Comparison of ENCODE assay signal across 44 mouse cellular contexts in genomic region chr6:89662521-89662920, GRCm38 (mm10). TPM values are rescaled to one million over a fixed set of nuclear protein-coding genes. Genes with fewer than 3 reads are reported as not detected.
"Had no signal": no experiment of that assay in that cellular context is flagged by ENCODE, and none has a peak within 500 bp of the region (broad histone marks: within the 10 kb centered on the region; RNA-seq: fewer than 3 reads in every experiment).

No protein-coding gene starts in this region.

- H3K36me3 ChIP-seq: forebrain, embryonic 15.5 days had no signal

- H3K4me2 ChIP-seq: forebrain, embryonic 15.5 days; heart, embryonic 13.5 days; heart, embryonic 15.5 days; hindbrain, embryonic 13.5 days; hindbrain, embryonic 15.5 days; kidney, embryonic 15.5 days; limb, embryonic 13.5 days; limb, embryonic 15.5 days had no signal

- H3K9ac ChIP-seq: forebrain, embryonic 15.5 days; forebrain, postnatal 0 days; heart, embryonic 13.5 days; heart, embryonic 15.5 days; hindbrain, embryonic 13.5 days; hindbrain, embryonic 15.5 days; kidney, embryonic 15.5 days; limb, embryonic 13.5 days; limb, embryonic 15.5 days had no signal

- H3K27me3 ChIP-seq: forebrain, embryonic 15.5 days; heart, embryonic 13.5 days; heart, embryonic 15.5 days; hindbrain, embryonic 13.5 days; hindbrain, embryonic 15.5 days; kidney, embryonic 15.5 days; limb, embryonic 13.5 days; limb, embryonic 15.5 days had no signal

- ATAC-seq: forebrain, embryonic 15.5 days; forebrain, postnatal 0 days; hindbrain, postnatal 0 days; intestine, embryonic 16.5 days had no signal

- H3K27ac ChIP-seq: forebrain, embryonic 15.5 days; heart, embryonic 10.5 days; heart, embryonic 13.5 days; heart, embryonic 15.5 days; hindbrain, embryonic 13.5 days; hindbrain, embryonic 15.5 days; hindbrain, postnatal 0 days; kidney, embryonic 15.5 days; kidney, postnatal 0 days; limb, embryonic 13.5 days; limb, embryonic 15.5 days had no signal

- H3K4me1 ChIP-seq: forebrain, embryonic 15.5 days; hindbrain, embryonic 13.5 days; hindbrain, embryonic 15.5 days; kidney, embryonic 15.5 days; limb, embryonic 13.5 days; limb, embryonic 15.5 days had no signal

- DNase-seq: forebrain, postnatal 0 days; gastrocnemius, postnatal 14 days; gastrocnemius, postnatal 36 days; heart, adult 18-20 months; heart, postnatal 14 days; kidney, adult 11 months; kidney, adult 2 months; kidney, adult 9 months; kidney, postnatal 14 days; kidney, postnatal 36 days; layer of hippocampus, adult 9-11 months; layer of hippocampus, postnatal 36 days; left cerebral cortex, postnatal 4 days had no signal

- H3K4me3 ChIP-seq: forebrain, embryonic 15.5 days; heart, embryonic 10.5 days; heart, embryonic 13.5 days; heart, embryonic 15.5 days; hindbrain, embryonic 13.5 days; hindbrain, embryonic 15.5 days; kidney, embryonic 15.5 days; limb, embryonic 13.5 days; limb, embryonic 15.5 days had no signal

- H3K9me3 ChIP-seq: forebrain, embryonic 15.5 days; heart, embryonic 10.5 days; heart, embryonic 13.5 days; heart, embryonic 15.5 days; hindbrain, embryonic 13.5 days; hindbrain, embryonic 15.5 days; kidney, embryonic 15.5 days; limb, embryonic 13.5 days; limb, embryonic 15.5 days had no signal

RNA-seq across cellular contexts. Expression of gene Vmn1r40, which starts 44.8 kb away (rescaled TPM):
- total RNA-seq: forebrain, postnatal 0 days; gastrocnemius, adult 18-20 months; gastrocnemius, adult 8-10 months; gastrocnemius, postnatal 14 days; gastrocnemius, postnatal 36 days; heart, adult 18-20 months; heart, adult 8-10 months; heart, postnatal 14 days; hematopoietic stem cell, adult 5-6 weeks; hindbrain, postnatal 0 days; layer of hippocampus, adult 18-20 months; layer of hippocampus, adult 8-10 months; layer of hippocampus, postnatal 14 days; layer of hippocampus, postnatal 36 days; left cerebral cortex, adult 18-20 months; left cerebral cortex, adult 8-10 months; left cerebral cortex, postnatal 10 days; left cerebral cortex, postnatal 25 days; left cerebral cortex, postnatal 4 days; liver, adult 2 months had no signal
- polyA plus RNA-seq: forebrain, embryonic 15.5 days; forebrain, postnatal 0 days; frontal cortex, adult 2 months; gonadal fat pad, adult 2 months; heart, embryonic 10.5 days; heart, embryonic 13.5 days; heart, embryonic 15.5 days; heart, postnatal 0 days; hindbrain, embryonic 11.5 days; hindbrain, embryonic 13.5 days; hindbrain, embryonic 15.5 days; hindbrain, postnatal 0 days; intestine, embryonic 14.5 days; intestine, embryonic 16.5 days; kidney, adult 2 months; kidney, embryonic 15.5 days; kidney, postnatal 0 days; large intestine, adult 2 months; limb, embryonic 11.5 days; limb, embryonic 13.5 days; limb, embryonic 15.5 days; liver, adult 2 months had no signal
